Mouse (Mus musculus) heart, postnatal 0 days (tissue): ENCODE results near the gene Socs7. TPM values are rescaled to one million over a fixed set of nuclear protein-coding genes. Genes with fewer than 3 reads are reported as not detected.
A peak's percentile ranks its signal among the peaks of the same experiment; 100 is the strongest.
"Not testable (repeated sequence)": the region's sequence is repeated elsewhere in the genome, so short reads cannot be mapped to it uniquely, and the experiment has no call there.

ENCODE experiments used
- ATAC-seq: fragments of 200-750 bp; cut with Nextera tagmentation; 2 replicates; pipeline ENCODE4 v1.8.0; 2017; ENCODE audit warnings: low read depth, moderate number of reproducible peaks, moderate library complexity; ENCODE audit not compliant: insufficient read depth
- DNase-seq: peaks from one replicate; pipeline ENCODE4 v3.0.0-alpha.2; 2016; ENCODE audit warnings: low spot score
- H3K27ac ChIP-seq: fragments of 300-500 bp; sonication (generic); 2 replicates; pipeline ENCODE4 v1.5.1; 2014; ENCODE audit warnings: low read depth, mild to moderate bottlenecking
- H3K27me3 ChIP-seq: fragments of 300-500 bp; sonication (generic); 2 replicates; pipeline ENCODE4 v1.6.1; 2014; ENCODE audit warnings: low read length, mixed read lengths; ENCODE audit not compliant: control insufficient read depth, insufficient read depth
- H3K36me3 ChIP-seq: fragments of 300-500 bp; sonication (generic); replicated peaks from 2 replicates; pipeline ENCODE4 v1.6.1; 2014; ENCODE audit warnings: low read length, mixed read lengths; ENCODE audit not compliant: control insufficient read depth, insufficient read depth
- H3K4me1 ChIP-seq: fragments of 300-500 bp; sonication (generic); 2 replicates; pipeline ENCODE4 v1.6.1; 2014; ENCODE audit warnings: antibody characterized with exemption; ENCODE audit not compliant: control insufficient read depth, insufficient read depth
- H3K4me2 ChIP-seq: fragments of 300-500 bp; sonication (generic); 2 replicates; pipeline ENCODE4 v1.6.1; 2014; ENCODE audit warnings: low read depth, mild to moderate bottlenecking, low read length, moderate library complexity
- H3K4me3 ChIP-seq: fragments of 300-500 bp; sonication (generic); 2 replicates; pipeline ENCODE4 v1.5.1; 2014; ENCODE audit warnings: low read depth, low read length
- H3K9ac ChIP-seq: fragments of 300-500 bp; sonication (generic); replicated peaks from 2 replicates; pipeline ENCODE4 v1.6.1; 2014; ENCODE audit warnings: low read depth, low read length, mixed read lengths
- H3K9me3 ChIP-seq: fragments of 300-500 bp; sonication (generic); replicated peaks from 2 replicates; pipeline ENCODE4 v1.6.1; 2016; ENCODE audit warnings: low read length; ENCODE audit not compliant: control insufficient read depth
- CTCF ChIP-seq: IDR thresholded peaks from 2 replicates; pipeline ENCODE4 v1.5.1; 2016; ENCODE audit warnings: antibody characterized with exemption, control low read depth, low read depth
- EP300 ChIP-seq: IDR thresholded peaks from 2 replicates; pipeline ENCODE4 v1.6.1; 2016; ENCODE audit warnings: antibody characterized with exemption, low read depth
- WGBS: fragments of 180-500 bp; shearing (Covaris S2); extraction: QIAGEN DNeasy Blood & Tissue Kit; methylation state at CpG from one replicate; pipeline ENCODE4 v1.1.7; 2014; 5-methylcytosine and 5-hydroxymethylcytosine counted together
- polyA plus RNA-seq: library from polyadenylated mRNA; unstranded; fragments of >200 nt; fragmentation: Nextera tagmentation; extraction: Ambion mirVana; gene quantifications from 2 replicates; pipeline ENCODE4 v1.2.1, GENCODE M21; 2015
- total RNA-seq: library from RNA; depleted of rRNA; stranded (reverse); fragments of >200 nt; gene quantifications from 2 replicates; pipeline ENCODE4 v1.2.3, GENCODE M21; 2014; ENCODE audit warnings: low replicate concordance; rRNA removed

Gene Socs7
- 15.4 and 20.7 TPM in 2 replicates for total RNA-seq
- polyA plus RNA-seq = 1.6 and 2.1 TPM in 2 replicates

GRCm38 (mm10) chr11:97361948-97362648 lies at the start of gene Socs7:
Socs7 (plus strand) TSS chr11:97362551.
- ATAC-seq = peak; percentile 94
- Histone ChIP-seq H3K36me3 (no peaks in the 10 kb centered on the region; the same call in 1 of the 2 replicates), H3K9ac (peak within 1 kb of the TSS; percentile 100), H3K4me1 (peaks cover 21% of the 10 kb centered on the region), H3K4me3 (peak within 1 kb of the TSS; percentile 93), H3K27ac (peak within 1 kb of the TSS; percentile 99), H3K9me3 (no peaks in the 10 kb centered on the region), H3K27me3 (no peaks in the 10 kb centered on the region), H3K4me2 (peak within 1 kb of the TSS; percentile 87)
- DNase-seq = peak; percentile 93
- no peak for TF ChIP-seq CTCF
- no peak for TF ChIP-seq EP300
- 1% methylated on average over 20 of the region's 81 CpGs for WGBS

GRCm38 (mm10) chr11:97312871-97313270 lies 49.5 kb upstream of the Socs7 start:
- H3K9ac ChIP-seq, H3K9me3 ChIP-seq, H3K27ac ChIP-seq, DNase-seq, H3K27me3 ChIP-seq, H3K4me3 ChIP-seq, H3K4me2 ChIP-seq, H3K36me3 ChIP-seq, ATAC-seq: not testable (repeated sequence)
- WGBS = 71% methylated on average over 1 of the region's 1 CpGs
- peaks cover 24% of the 10 kb centered on the region for H3K4me1 ChIP-seq

GRCm38 (mm10) chr11:97314110-97314509 lies 48.2 kb upstream of the Socs7 start:
- DNase-seq = no peak
- Histone ChIP-seq H3K27me3 (no peaks in the 10 kb centered on the region), H3K4me3 (no peak overlapping the region), H3K4me2 (no peak overlapping the region), H3K4me1 (peaks cover 20% of the 10 kb centered on the region), H3K36me3 (no peaks in the 10 kb centered on the region; the same call in 1 of the 2 replicates), H3K9ac (no peak overlapping the region), H3K9me3 (no peaks in the 10 kb centered on the region), H3K27ac (no peak overlapping the region)
- no peak for ATAC-seq
- 88% methylated on average over 3 of the region's 3 CpGs for WGBS
- TF ChIP-seq CTCF = peak; percentile 17; the same call in 1 of the 2 replicates
- no peak for TF ChIP-seq EP300

GRCm38 (mm10) chr11:97314751-97315503 lies 47.4 kb upstream of the Socs7 start:
- H3K4me1 ChIP-seq = peaks cover 14% of the 10 kb centered on the region
- no peaks in the 10 kb centered on the region; the same call in 1 of the 2 replicates for H3K36me3 ChIP-seq
- peak overlapping the region; percentile 82 for H3K27ac ChIP-seq
- TF ChIP-seq CTCF (no peak), EP300 (no peak)
- DNase-seq (no peak), ATAC-seq (no peak)
- no peaks in the 10 kb centered on the region for H3K9me3 ChIP-seq
- peak overlapping the region; percentile 51 for H3K4me2 ChIP-seq
- no peaks in the 10 kb centered on the region for H3K27me3 ChIP-seq
- WGBS = 36% methylated on average over 8 of the region's 8 CpGs
- no peak overlapping the region; the same call in 1 of the 2 replicates for H3K9ac ChIP-seq
- peak overlapping the region; percentile 56 for H3K4me3 ChIP-seq

- DNase-seq (peak; percentile 95), ATAC-seq (peak; percentile 95)
- Histone ChIP-seq H3K4me3 (peak within 1 kb of the TSS; percentile 56), H3K9me3 (no peaks in the 10 kb centered on the region), H3K4me2 (peak within 1 kb of the TSS; percentile 63), H3K9ac (peak within 1 kb of the TSS; percentile 63), H3K36me3 (no peaks in the 10 kb centered on the region; the same call in 1 of the 2 replicates), H3K4me1 (peaks cover 11% of the 10 kb centered on the region), H3K27ac (peak within 1 kb of the TSS; percentile 82), H3K27me3 (no peaks in the 10 kb centered on the region)
- WGBS = under 1% methylated on average over 50 of the region's 50 CpGs
- TF ChIP-seq CTCF (no peak), EP300 (peak; percentile 91)
Observed at GRCm38 (mm10) chr11:97315504-97316503, 46.5 kb upstream of the Socs7 start, which contains the start of gene Mrpl45. Mrpl45 (plus strand) TSS chr11:97315716.
